Mouse (Mus musculus): Measurements from ENCODE around the gene Vmn1r189. TPM values are rescaled to one million over a fixed set of nuclear protein-coding genes. Genes with fewer than 3 reads are reported as not detected.

Vmn1r189 gene
- not detected for polyA plus RNA-seq (2017; shearing (Covaris generic))

DNA sequence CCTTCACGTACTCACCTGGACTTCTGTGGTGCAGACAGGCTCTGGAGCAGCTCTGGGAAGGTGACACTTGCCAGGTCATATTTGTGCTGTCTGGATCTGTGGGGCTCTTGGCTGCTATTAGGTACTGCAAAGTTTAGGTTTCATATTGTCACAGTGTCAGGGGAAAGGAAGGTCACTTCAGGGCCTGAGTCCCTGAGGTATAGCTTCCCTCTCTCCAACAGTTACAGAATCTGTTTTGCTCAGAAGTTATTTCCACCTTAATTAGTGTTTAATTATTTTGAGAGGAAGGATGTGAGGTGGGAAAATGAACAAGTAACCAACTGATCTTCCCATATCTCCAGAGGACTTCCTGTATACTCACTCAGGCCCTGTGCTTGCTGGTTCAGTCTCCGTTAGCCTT lies at the start of gene Vmn1r189:
TSS of gene Vmn1r189 (minus strand) at position 101 of the 400 bp plus-strand sequence.

DNA sequence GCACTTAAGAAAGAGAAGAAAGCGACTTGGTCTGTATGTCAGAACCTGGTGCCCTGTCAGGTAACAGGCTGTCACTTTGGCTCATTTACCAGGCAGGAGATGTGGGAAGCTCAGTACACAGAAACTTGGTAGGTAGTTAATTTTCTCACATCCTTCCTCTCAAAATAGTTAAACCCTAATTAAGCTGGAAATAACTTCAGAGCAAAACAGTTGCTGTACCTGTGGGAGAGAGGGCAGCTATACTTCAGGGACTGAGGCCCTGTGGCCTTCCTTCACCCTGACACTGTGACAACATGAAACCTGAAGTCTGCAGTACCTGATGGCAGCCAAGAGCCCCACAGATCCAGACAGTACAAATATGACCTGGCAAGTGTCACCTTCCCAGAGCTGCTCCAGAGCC lies 21.5 kb downstream of the Vmn1r189 start, which contains the start of gene Vmn1r188:
TSS of gene Vmn1r188 (plus strand) at position 301 of the 400 bp plus-strand sequence.

Other genes starting within 250 kb of the Vmn1r189 start
- gene Zfp184, start 160.7 kb downstream of the Vmn1r189 start, polyA plus RNA-seq (2017; shearing (Covaris generic)) = 0.32 TPM
- not detected for gene Pom121l2, start 124.6 kb downstream of the Vmn1r189 start, polyA plus RNA-seq (2017; shearing (Covaris generic))
- 0.23 TPM for gene Prss16, start 96.1 kb downstream of the Vmn1r189 start, polyA plus RNA-seq (2017; shearing (Covaris generic))
- not detected for gene Hist1h2ah, start 70.3 kb downstream of the Vmn1r189 start, polyA plus RNA-seq (2017; shearing (Covaris generic))
- not detected for gene Hist1h2bk, start 70.0 kb downstream of the Vmn1r189 start, polyA plus RNA-seq (2017; shearing (Covaris generic))
- 17.7 TPM for gene Hist1h4i, start 64.5 kb downstream of the Vmn1r189 start, polyA plus RNA-seq (2017; shearing (Covaris generic))
- gene Hist1h2ag, start 62.9 kb downstream of the Vmn1r189 start, polyA plus RNA-seq (2017; shearing (Covaris generic)) = 1.4 TPM
- 3.6 TPM for gene Hist1h2bj, start 62.6 kb downstream of the Vmn1r189 start, polyA plus RNA-seq (2017; shearing (Covaris generic))
- not detected for gene Vmn1r188, start 21.4 kb downstream of the Vmn1r189 start, polyA plus RNA-seq (2017; shearing (Covaris generic))
- gene Vmn1r191, start 78.1 kb upstream of the Vmn1r189 start, polyA plus RNA-seq (2017; shearing (Covaris generic)) = not detected
- not detected for gene Vmn1r192, start 85.3 kb upstream of the Vmn1r189 start, polyA plus RNA-seq (2017; shearing (Covaris generic))
- gene Vmn1r193, start 117.3 kb upstream of the Vmn1r189 start, polyA plus RNA-seq (2017; shearing (Covaris generic)) = not detected
- not detected for gene Vmn1r194, start 138.4 kb upstream of the Vmn1r189 start, polyA plus RNA-seq (2017; shearing (Covaris generic))
- gene Vmn1r195, start 164.7 kb upstream of the Vmn1r189 start, polyA plus RNA-seq (2017; shearing (Covaris generic)) = not detected
- gene Vmn1r196, start 184.1 kb upstream of the Vmn1r189 start, polyA plus RNA-seq (2017; shearing (Covaris generic)) = not detected
- 0.05 TPM for gene Vmn1r197, start 218.8 kb upstream of the Vmn1r189 start, polyA plus RNA-seq (2017; shearing (Covaris generic))
- gene Vmn1r198, start 244.5 kb upstream of the Vmn1r189 start, polyA plus RNA-seq (2017; shearing (Covaris generic)) = 0.05 TPM